Mouse (Mus musculus): ENCODE data around the gene Gm42791.

Gene Gm42791

DNA sequence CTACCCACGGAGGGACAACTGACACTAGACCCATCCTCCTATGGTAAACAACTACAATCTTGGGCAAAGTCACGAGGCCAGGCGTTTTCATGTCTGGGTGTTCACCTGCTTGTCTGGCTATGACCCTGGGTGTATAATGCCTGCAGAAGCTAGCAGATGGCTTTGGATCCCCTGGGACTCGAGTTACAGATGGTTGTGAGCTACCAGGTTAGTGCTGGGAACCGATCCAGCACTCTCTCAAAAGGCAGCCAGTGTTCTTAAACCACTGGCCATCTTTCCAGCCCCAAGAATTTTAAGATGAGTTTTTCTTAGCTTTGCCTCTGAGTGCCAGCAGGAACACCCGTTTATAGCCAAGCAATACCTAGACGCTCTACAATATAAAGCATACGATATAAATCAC, 111.3 kb downstream of the Gm42791 start:
- no peak for DNase-seq (ENCODE audit: low spot score)

DNA sequence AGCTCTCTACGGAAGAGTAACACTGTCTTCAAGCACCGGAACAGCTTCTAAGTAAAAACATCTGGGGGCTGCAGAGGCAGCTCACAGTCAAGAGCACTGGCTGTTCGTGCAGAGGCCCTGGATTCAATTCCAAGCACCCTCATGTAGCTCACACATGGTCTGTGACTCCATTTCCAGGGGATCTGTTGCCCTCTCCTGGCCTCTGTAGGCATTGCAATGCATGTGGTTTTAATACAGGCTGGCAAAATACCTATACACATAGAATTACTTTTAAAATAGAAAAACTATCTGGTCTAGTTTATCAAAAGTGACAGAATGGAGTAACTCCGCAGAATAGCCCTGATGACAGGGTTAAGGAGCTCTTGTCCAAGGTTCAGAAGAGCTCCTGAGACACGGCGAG, 115.7 kb downstream of the Gm42791 start:
- no peak for DNase-seq (ENCODE audit: low spot score)

DNA sequence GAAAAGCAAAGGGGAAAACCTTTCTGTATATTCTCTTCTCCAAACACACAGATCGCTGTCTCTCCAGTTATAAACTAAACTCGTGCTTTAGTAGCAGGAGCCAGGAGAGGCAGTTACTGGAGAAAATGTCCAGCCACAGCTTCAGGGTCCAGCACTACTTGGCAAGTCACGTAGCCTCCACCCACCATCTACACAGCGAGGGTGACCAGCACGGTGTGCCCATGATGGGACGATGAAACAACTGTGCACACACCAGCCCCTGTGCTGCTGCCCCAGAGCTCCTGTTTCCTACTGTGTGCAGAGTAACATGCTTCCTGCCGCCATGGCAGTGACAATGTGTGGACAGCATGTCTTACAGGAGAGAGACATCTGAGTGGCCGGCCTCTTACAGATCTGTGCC, 121.8 kb downstream of the Gm42791 start:
- no peak for DNase-seq (ENCODE audit: low spot score)

DNA sequence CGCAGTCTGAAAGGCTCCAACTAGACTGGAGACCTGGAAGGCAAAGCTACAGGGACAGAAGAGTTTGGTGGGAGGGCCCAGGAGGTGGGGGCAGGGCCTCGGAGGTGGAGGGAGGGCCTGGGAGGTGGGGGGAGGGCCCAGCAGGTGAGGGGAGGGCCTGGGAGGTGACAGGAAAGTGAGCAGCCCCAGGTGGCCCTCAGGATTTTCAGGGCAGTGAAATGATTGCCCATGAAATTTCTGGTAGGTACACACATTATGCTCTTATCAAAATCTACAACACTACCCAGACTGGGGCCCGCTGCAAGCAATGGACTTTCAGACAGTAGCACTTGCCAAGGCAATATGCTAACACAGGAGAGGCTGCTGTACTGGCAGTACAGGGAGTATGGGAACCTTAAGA, 125.4 kb downstream of the Gm42791 start:
- no peak for DNase-seq (ENCODE audit: low spot score)

DNA sequence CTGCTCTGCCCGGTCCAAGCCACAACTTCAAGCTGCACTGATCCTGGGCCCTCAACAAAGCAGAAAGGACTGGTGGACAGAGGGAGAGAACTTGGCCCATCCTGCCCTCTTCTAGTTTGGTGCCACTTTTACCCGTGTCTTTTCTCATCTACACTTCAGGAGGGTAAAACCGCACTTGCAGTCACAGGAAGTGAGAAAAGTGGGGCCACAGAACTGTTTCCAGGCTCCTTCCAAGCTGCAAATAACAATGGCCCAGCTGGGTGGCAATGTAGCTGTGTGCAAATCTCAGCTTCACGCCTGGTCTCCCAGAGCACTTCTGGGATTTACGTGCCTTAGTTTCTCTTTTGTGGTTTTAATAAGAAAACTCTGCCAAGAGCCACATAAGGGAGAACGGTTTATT, 127.2 kb downstream of the Gm42791 start:
- DNase-seq (ENCODE audit: low spot score) = no peak

DNA sequence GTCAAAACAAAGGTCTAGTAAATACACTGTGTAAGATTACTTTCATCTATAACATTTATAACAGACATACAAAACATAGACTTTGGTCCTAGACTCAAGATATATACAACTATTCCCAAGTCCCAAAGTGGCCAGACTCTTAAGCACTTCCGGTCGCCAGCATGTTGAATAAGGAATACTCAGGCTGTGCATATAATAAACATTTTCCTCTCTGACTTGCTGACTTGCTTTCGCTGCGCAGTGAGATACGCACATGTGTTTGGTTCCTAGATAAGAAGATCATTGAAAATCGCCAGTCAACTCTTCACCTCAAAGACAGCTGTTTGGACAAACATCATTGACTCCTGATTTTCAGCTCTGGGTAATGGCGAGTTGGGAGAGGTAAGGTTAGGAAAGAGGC, 127.8 kb downstream of the Gm42791 start:
- DNase-seq (ENCODE audit: low spot score) = no peak

DNA sequence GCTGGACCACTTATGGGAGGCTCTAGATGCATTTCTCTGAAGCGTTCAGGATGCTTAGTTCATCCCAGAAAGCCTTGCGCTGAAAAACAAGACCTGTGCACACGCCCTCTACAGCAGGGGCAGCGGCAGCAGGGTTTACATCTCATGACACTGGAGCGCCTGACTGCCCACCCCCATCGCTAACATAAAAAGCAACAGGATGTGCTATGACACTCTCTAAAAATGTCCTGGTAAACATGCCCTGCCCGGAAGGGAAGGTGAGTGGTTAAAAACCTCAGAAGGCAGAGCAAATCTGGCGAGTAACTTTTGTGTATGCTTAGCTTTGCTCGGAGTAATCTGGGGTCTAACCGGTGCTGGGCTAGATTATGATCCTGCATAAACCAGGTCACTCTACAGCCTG, 128.4 kb downstream of the Gm42791 start:
- DNase-seq (ENCODE audit: low spot score) = no peak

DNA sequence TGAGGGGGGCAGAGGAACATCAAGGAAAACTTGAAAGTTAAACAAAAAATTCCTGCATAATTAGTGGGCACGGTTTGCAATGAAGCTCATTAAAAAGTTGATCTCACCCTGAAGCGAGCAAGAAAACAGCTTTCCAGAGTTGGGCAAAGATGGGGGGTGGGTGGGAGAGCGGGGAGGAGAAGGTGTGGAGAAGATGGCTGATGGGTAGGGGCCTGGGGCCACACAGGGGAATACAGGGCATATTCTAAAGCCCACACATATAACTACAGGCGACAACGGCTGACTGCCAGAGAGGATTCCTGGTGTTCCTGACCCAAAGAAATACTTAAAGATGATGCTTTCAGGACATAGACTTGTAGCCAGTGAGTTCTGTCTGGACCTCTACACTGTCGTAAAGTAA, 131.5 kb downstream of the Gm42791 start:
- DNase-seq (ENCODE audit: low spot score) = no peak

DNA sequence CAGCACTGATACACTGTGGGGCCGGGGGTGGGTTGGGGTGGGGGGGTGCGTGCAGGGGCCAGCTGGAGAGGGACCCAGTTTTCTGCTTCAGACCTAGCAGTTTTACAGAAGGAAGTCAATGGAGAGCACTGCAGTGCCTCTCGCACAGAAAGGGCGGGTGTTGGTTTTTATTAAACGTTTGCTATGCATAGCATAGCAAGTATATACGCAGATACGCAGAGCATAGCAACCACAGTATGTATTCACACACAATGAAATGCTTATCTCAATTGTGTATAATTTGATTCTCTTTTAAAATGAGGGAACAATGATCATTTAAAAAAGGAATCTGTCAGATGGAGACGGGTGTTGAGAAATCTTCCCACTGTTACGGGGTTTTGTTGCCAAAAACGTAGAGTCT, 132.1 kb downstream of the Gm42791 start:
- no peak for DNase-seq (ENCODE audit: low spot score)

DNA sequence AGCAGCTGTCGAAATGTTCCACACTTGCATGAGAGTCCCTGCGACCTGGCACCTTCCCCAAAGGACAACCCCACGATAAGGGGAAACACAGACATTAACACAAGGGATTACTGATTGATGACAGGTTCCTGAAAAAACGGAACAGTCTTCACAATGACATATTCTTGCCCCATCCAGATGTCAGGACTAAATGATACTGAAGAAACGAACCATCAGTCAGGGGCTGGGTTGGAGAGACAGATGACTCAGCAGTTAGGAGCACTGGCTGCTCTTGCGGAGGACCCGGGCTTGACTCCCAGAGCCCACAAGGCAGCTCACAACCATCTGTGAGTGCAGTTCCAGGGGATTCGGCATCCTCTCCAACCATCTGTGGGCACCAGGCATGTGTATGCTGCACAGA, 132.8 kb downstream of the Gm42791 start:
- peak; percentile 13 for DNase-seq (ENCODE audit: low spot score)

DNA sequence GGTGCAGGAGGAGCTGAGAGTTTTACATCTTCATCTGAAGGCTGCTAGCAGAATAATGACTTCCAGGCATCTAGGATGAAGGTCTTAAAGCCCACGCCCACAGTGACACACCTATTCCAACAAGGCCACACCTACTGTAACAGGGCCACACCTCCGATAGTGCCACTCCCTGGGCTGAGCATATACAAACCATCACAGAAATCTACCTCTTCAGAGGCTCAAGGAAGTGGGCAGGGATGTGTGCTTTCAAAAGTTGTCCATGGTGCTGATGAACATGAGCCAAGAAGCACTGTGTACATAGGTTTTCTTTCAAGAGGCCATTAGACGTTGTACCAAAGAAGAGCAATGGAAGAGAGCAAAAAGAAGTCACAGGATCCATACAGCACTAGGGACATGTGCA, 137.4 kb downstream of the Gm42791 start:
- no peak for DNase-seq (ENCODE audit: low spot score)

DNA sequence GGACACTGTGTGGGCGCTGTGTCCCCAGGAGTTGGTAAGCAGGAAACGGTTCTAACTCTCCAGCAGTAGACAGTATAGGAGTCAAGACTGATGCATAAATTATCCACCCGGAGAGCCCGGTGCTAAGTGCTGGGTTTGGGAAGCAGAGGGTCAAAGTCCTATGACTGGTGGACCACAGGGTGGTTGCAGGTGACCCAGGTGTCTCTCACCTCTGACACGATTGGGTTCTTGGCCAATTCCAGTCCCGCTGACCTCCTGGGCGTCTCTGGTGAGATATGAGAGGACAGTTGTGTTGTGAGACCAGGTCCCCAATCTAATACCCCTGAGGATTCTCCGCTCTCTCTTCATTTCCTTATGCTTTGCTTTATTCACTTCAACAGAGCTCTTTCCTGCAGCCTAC, 139.9 kb downstream of the Gm42791 start:
- no peak for DNase-seq (ENCODE audit: low spot score)

DNA sequence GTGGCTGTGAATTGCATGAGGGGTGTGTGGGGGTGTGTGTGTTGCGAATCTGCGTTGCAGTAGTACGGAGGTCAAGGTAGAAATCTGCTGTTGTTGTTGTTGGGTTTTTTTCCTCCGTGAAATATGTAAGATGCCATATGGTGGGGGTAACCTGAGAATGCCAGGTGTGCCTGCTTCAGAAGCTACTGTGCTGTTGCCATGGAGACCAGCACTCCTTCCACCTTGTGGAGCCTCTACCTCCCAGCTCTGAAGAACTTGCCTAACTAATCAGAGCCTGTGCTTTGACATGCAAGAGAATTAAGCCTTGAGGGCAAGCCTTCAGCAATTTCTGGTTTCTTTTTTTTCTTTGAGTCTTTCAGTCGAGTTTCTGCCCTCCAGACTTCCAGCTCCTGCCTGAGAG, 140.8 kb downstream of the Gm42791 start:
- DNase-seq (ENCODE audit: low spot score) = no peak

DNA sequence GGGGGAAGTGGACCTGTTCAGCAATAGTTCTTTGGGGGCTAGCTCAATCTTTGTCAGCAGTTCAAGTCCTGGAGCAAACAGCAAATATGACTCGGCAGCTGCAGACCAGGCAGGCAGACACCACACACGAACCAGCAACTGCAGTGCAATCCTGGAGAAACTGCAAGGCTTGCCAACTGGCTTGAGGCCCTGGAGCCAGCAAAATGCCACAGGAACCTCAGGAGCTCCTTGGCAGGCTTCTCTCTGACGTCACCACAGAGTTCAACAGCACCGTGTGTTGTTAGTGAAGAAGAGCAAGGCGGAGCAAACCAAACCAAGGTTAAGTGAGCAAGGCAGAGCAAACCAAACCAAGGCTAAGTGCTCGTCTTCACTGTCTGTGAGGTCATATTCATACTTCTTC, 145.4 kb downstream of the Gm42791 start:
- no peak for DNase-seq (ENCODE audit: low spot score)

DNA sequence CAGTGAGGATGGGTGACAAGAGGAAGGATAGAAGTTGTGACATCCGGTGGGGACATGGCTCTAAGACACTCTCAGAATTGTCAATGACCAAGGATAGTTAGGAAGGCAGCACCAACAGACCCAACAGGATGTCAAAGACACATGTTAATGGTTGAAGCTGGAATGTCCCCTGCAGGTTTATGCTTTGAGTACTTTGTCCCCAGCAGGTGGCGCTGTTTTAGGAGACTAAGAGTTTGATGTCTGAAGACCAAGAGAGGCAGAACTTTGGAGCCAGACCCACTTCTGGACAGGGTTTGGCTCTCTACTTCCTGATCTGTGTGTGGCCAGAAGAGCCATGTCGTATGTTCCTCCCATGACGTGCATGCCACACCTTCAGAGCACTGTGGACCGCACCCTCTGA, 147.9 kb downstream of the Gm42791 start:
- DNase-seq (ENCODE audit: low spot score) = no peak
